Mouse (Mus musculus): ENCODE data around the gene Aldh1l1. TPM values are rescaled to one million over a fixed set of nuclear protein-coding genes. Genes with fewer than 3 reads are reported as not detected.
A peak's percentile ranks its signal among the peaks of the same experiment; 100 is the strongest.

The Aldh1l1 gene
- polyA plus RNA-seq, 1 experiment = 253 TPM

DNA sequence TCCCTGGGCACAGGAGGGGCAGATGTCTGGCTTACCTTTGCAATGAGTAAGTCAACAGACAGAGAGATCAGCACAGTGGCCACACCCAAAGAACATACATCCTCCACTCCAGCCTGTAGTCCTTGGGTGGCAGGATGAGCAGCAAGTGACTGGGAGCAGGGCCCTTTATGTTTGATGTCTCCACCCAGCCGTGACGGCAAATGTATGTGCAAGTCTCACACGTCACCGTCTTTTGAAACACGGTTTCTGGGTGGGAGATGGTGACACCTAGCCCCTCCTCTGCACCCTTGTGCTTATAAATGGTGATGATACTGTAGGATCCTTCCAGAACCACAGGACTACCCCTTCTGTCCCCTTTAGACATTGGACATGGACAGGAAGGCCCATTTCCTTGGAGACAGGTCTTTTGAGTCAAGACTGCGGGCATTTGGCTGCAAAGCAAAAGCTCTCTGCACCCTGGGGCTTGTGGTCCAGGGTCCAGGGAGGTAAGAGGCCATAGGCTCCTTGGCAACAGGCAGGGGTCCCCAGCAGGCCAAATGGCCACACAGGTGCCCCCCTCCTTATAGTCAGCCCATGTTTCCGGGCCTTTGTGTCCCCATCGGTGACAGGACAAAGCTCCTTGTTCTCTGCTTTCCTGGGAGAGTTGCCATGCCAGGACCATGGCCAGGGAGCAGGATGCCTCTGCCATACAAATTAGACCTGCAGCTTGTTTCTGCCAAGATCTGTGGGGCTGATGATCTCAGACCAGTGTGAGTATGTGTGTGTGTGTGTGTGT, 48.7 kb downstream of the Aldh1l1 start:
- Histone ChIP-seq H3K27ac (ENCODE audit: insufficient read depth, low read depth, low read length) (no peak overlapping the region), H3K4me1 (ENCODE audit: control insufficient read depth, insufficient read depth, low read length) (no peaks in the 10 kb centered on the region; the same call in 1 of the 2 replicates), H3K36me3 (ENCODE audit: control insufficient read depth, insufficient read depth, low read length) (no peaks in the 10 kb centered on the region), H3K4me3 (ENCODE audit: insufficient read depth, low read depth, low read length) (no peak overlapping the region), H3K27me3 (replicated peaks; ENCODE audit: control insufficient read depth, insufficient read depth, low read length) (no peaks in the 10 kb centered on the region)
- no peak for DNase-seq
- 75% methylated on average over 8 of the region's 8 CpGs for WGBS
- TF ChIP-seq POLR2A (IDR thresholded peaks at IDR 0.05; ENCODE audit: low read depth, low read length) (no peak), CTCF (conservative IDR thresholded peaks at IDR 0.05; ENCODE audit: insufficient read depth, insufficient read length, low read depth, low read length) (no peak)

DNA sequence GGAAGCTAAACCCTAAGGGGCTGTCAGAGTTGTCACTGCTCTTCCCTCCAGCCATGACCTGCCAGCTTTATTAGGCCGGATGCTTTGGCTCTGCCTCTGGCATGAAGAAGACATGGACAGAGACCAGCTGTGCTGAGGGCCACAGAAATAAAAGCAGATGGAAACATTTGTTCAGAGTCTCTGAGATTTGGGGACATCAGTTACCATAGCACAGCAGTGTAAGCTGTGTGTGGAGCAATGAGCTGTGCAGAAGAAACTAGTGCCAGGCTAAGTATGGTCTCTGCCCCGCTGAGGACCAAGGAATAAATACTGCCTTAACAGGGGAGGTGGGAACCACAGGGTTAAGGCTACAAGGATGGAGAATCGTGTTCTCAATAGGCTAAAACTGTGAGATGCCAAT, 50.6 kb downstream of the Aldh1l1 start:
- no peak for DNase-seq
- H3K27ac ChIP-seq (ENCODE audit: insufficient read depth, low read depth, low read length) = no peak overlapping the region
- TF ChIP-seq CTCF (conservative IDR thresholded peaks at IDR 0.05; ENCODE audit: insufficient read depth, insufficient read length, low read depth, low read length) (no peak), POLR2A (IDR thresholded peaks at IDR 0.05; ENCODE audit: low read depth, low read length) (no peak)
- H3K27me3 ChIP-seq (replicated peaks; ENCODE audit: control insufficient read depth, insufficient read depth, low read length) = no peaks in the 10 kb centered on the region
- H3K4me3 ChIP-seq (ENCODE audit: insufficient read depth, low read depth, low read length) = no peak overlapping the region
- H3K4me1 ChIP-seq (ENCODE audit: control insufficient read depth, insufficient read depth, low read length) = no peaks in the 10 kb centered on the region
- H3K36me3 ChIP-seq (ENCODE audit: control insufficient read depth, insufficient read depth, low read length) = no peaks in the 10 kb centered on the region
- WGBS = 74% methylated on average over 3 of the region's 3 CpGs

DNA sequence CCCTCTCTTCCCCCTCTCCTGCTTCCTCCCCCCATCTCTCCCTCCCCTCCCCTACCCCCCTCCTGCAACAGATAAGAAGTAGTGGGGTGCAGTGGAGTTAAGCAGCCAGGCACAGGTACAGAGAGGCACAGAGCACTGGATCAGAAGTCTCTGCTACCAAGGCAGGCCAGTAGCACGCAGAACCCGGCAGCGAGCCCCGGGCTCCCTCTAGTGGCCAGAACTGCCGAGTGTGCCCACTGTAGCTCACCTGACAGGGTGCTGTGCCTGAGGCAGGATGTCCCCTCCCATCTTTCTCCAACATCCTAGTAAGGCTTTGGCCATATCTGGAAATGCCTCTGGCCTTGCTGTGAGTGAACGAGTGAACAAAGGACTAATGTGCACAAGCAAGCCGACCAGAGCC, 51.7 kb downstream of the Aldh1l1 start:
- TF ChIP-seq CTCF (conservative IDR thresholded peaks at IDR 0.05; ENCODE audit: insufficient read depth, insufficient read length, low read depth, low read length) = peak; percentile 91
- no peak for TF ChIP-seq POLR2A (IDR thresholded peaks at IDR 0.05; ENCODE audit: low read depth, low read length)
- WGBS = 6% methylated on average over 7 of the region's 7 CpGs
- Histone ChIP-seq H3K27ac (ENCODE audit: insufficient read depth, low read depth, low read length) (no peak overlapping the region), H3K27me3 (replicated peaks; ENCODE audit: control insufficient read depth, insufficient read depth, low read length) (no peaks in the 10 kb centered on the region), H3K4me3 (ENCODE audit: insufficient read depth, low read depth, low read length) (no peak overlapping the region), H3K36me3 (ENCODE audit: control insufficient read depth, insufficient read depth, low read length) (no peaks in the 10 kb centered on the region), H3K4me1 (ENCODE audit: control insufficient read depth, insufficient read depth, low read length) (no peaks in the 10 kb centered on the region)
- peak; percentile 90 for DNase-seq

DNA sequence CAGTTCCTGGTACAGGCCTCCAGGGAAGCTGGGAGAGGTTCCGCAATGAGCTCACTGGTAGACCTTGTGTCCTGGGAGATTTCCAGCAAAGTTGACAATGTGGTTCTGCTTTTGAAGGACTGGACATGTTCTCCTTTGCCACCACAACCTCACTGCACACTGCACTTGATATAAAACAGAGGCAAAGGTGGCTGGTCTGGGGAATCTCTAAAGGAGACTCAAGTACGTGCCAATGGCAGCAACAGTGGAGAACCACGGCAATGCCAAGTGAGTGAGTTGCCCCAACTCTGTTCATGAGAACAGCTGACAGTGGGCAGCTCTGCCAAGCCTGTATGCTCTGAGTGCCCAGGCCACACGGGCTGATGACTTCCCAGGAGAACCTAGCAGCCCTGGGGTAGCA, 53.0 kb downstream of the Aldh1l1 start:
- no peak overlapping the region for H3K27ac ChIP-seq (ENCODE audit: insufficient read depth, low read depth, low read length)
- TF ChIP-seq POLR2A (IDR thresholded peaks at IDR 0.05; ENCODE audit: low read depth, low read length) (no peak), CTCF (conservative IDR thresholded peaks at IDR 0.05; ENCODE audit: insufficient read depth, insufficient read length, low read depth, low read length) (no peak)
- no peaks in the 10 kb centered on the region for H3K36me3 ChIP-seq (ENCODE audit: control insufficient read depth, insufficient read depth, low read length)
- no peak for DNase-seq
- no peaks in the 10 kb centered on the region for H3K27me3 ChIP-seq (replicated peaks; ENCODE audit: control insufficient read depth, insufficient read depth, low read length)
- WGBS = 89% methylated on average over 4 of the region's 4 CpGs
- H3K4me3 ChIP-seq (ENCODE audit: insufficient read depth, low read depth, low read length) = no peak overlapping the region
- H3K4me1 ChIP-seq (ENCODE audit: control insufficient read depth, insufficient read depth, low read length) = peaks cover 4% of the 10 kb centered on the region; the same call in 1 of the 2 replicates

DNA sequence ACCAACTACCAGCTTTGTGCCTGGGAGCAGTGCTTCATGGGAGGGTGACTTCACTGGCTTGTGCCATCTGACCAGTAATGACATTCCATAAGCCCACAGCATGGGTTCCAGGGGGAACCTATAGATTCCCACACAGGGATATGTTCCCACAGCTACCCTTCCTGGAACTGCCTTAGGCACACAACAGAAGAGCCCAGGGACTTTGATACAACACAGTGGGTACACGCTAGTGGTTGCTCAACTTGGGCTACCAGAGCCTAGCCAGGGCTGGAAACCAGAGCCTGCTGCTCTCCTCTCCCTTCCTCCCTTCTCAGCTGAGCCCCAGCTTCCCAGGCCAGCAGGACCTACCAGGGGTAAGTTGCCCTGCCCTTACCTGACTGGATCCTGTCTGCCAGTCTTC, 54.3 kb downstream of the Aldh1l1 start:
- WGBS = 86% methylated on average over 1 of the region's 1 CpGs

DNA sequence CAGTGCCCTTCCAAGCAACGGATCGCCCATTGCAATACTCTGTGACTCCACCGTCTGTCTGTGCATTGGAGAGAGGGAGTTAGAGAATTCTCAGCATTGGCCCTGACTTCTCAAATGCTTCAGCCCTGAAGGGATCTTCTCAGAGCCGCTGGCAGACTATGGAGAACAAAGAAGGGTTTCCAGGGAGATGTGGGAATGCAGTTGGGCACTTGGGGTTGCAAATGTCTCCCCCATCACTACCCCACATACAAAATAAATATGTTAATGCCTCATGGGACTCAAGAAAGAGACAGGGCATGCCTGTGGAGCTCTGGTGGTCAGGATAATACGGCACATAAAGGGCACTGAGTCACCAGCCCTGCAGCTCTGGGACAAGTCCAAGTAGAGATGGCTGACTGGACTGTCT, 55.1 kb downstream of the Aldh1l1 start:
- TF ChIP-seq POLR2A (IDR thresholded peaks at IDR 0.05; ENCODE audit: low read depth, low read length) (no peak), CTCF (conservative IDR thresholded peaks at IDR 0.05; ENCODE audit: insufficient read depth, insufficient read length, low read depth, low read length) (no peak)
- H3K4me1 ChIP-seq (ENCODE audit: control insufficient read depth, insufficient read depth, low read length) = peaks cover 10% of the 10 kb centered on the region
- no peaks in the 10 kb centered on the region for H3K36me3 ChIP-seq (ENCODE audit: control insufficient read depth, insufficient read depth, low read length)
- no peaks in the 10 kb centered on the region for H3K27me3 ChIP-seq (replicated peaks; ENCODE audit: control insufficient read depth, insufficient read depth, low read length)
- no peak overlapping the region for H3K4me3 ChIP-seq (ENCODE audit: insufficient read depth, low read depth, low read length)
- no peak overlapping the region for H3K27ac ChIP-seq (ENCODE audit: insufficient read depth, low read depth, low read length)
- no peak for DNase-seq
- 88% methylated on average over 5 of the region's 5 CpGs for WGBS

More for the DNA sequence above, 54.3 kb downstream of the Aldh1l1 start:
- TF ChIP-seq POLR2A (IDR thresholded peaks at IDR 0.05; ENCODE audit: low read depth, low read length) (no peak), CTCF (conservative IDR thresholded peaks at IDR 0.05; ENCODE audit: insufficient read depth, insufficient read length, low read depth, low read length) (no peak)
- peaks cover 9% of the 10 kb centered on the region for H3K4me1 ChIP-seq (ENCODE audit: control insufficient read depth, insufficient read depth, low read length)
- H3K4me3 ChIP-seq (ENCODE audit: insufficient read depth, low read depth, low read length) = no peak overlapping the region
- no peaks in the 10 kb centered on the region for H3K36me3 ChIP-seq (ENCODE audit: control insufficient read depth, insufficient read depth, low read length)
- no peaks in the 10 kb centered on the region for H3K27me3 ChIP-seq (replicated peaks; ENCODE audit: control insufficient read depth, insufficient read depth, low read length)
- DNase-seq = no peak
- H3K27ac ChIP-seq (ENCODE audit: insufficient read depth, low read depth, low read length) = no peak overlapping the region

DNA sequence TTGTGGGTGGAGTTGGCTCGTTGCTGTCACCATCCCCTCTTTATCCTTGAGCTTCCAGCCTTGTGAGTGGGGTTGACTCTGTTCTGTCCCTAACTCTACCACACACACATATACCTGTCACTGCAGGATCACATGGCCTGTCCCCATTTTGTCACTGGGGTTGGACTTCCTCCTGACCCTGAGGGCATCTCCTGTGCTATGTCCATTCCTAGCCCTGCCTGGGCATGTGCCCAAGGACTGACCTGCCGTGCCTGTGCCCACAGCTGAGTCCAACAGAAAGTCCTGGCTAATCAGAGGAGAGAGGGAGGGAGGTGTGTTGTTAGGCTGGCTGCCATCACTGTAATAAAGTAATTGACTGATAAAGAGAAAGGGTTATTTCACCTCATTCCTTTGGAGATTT, 58.2 kb downstream of the Aldh1l1 start:
- Histone ChIP-seq H3K36me3 (ENCODE audit: control insufficient read depth, insufficient read depth, low read length) (no peaks in the 10 kb centered on the region), H3K27me3 (replicated peaks; ENCODE audit: control insufficient read depth, insufficient read depth, low read length) (no peaks in the 10 kb centered on the region), H3K27ac (ENCODE audit: insufficient read depth, low read depth, low read length) (peak overlapping the region; percentile 24; the same call in 1 of the 2 replicates), H3K4me1 (ENCODE audit: control insufficient read depth, insufficient read depth, low read length) (peaks cover 24% of the 10 kb centered on the region), H3K4me3 (ENCODE audit: insufficient read depth, low read depth, low read length) (no peak overlapping the region)
- 23% methylated on average over 2 of the region's 2 CpGs for WGBS
- peak; percentile 86 for DNase-seq
- TF ChIP-seq CTCF (conservative IDR thresholded peaks at IDR 0.05; ENCODE audit: insufficient read depth, insufficient read length, low read depth, low read length) (no peak), POLR2A (IDR thresholded peaks at IDR 0.05; ENCODE audit: low read depth, low read length) (no peak)

All from kidney, adult 2 months (tissue).